Mouse (Mus musculus) ovary, postnatal 36 days (tissue): Measurements from ENCODE around the gene Lrmda.
"Not testable (repeated sequence)": the region's sequence is repeated elsewhere in the genome, so short reads cannot be mapped to it uniquely, and the experiment has no call there.

Experiments used
- DNase-seq: peaks from one replicate; pipeline ENCODE4 v3.0.0; 2022; ENCODE audit warnings: low spot score, mixed read lengths

Gene Lrmda

GRCm38 (mm10) chr14:22587285-22587957, 567.9 kb downstream of the Lrmda start:
- no peak for DNase-seq

GRCm38 (mm10) chr14:22587958-22588296, 568.4 kb downstream of the Lrmda start:
- no peak for DNase-seq

GRCm38 (mm10) chr14:22588394-22588793, 568.9 kb downstream of the Lrmda start:
- not testable (repeated sequence) for DNase-seq

- no peak for DNase-seq
Observed at GRCm38 (mm10) chr14:22589503-22590215, 570.1 kb downstream of the Lrmda start.

- DNase-seq: no peak
Observed at GRCm38 (mm10) chr14:22591186-22591585, 571.7 kb downstream of the Lrmda start.

GRCm38 (mm10) chr14:22597508-22597907, 578.0 kb downstream of the Lrmda start:
- no peak for DNase-seq

- no peak for DNase-seq
Observed at GRCm38 (mm10) chr14:22598638-22599037, 579.1 kb downstream of the Lrmda start.

GRCm38 (mm10) chr14:22600166-22600565, 580.7 kb downstream of the Lrmda start:
- DNase-seq: no peak

- DNase-seq: no peak
Observed at GRCm38 (mm10) chr14:22602308-22602707, 582.8 kb downstream of the Lrmda start.

GRCm38 (mm10) chr14:22608599-22608998, 589.1 kb downstream of the Lrmda start:
- DNase-seq: no peak

- no peak for DNase-seq
Observed at GRCm38 (mm10) chr14:22609261-22610245, 590.0 kb downstream of the Lrmda start.

- DNase-seq: no peak
Observed at GRCm38 (mm10) chr14:22611011-22611410, 591.5 kb downstream of the Lrmda start.

GRCm38 (mm10) chr14:22620191-22620590, 600.7 kb downstream of the Lrmda start:
- DNase-seq: no peak

GRCm38 (mm10) chr14:22621941-22622340, 602.4 kb downstream of the Lrmda start:
- no peak for DNase-seq

- no peak for DNase-seq
Observed at GRCm38 (mm10) chr14:22627105-22627829, 607.8 kb downstream of the Lrmda start.

GRCm38 (mm10) chr14:22630361-22630867, 610.9 kb downstream of the Lrmda start:
- no peak for DNase-seq

- DNase-seq: no peak
Observed at GRCm38 (mm10) chr14:22633612-22634011, 614.1 kb downstream of the Lrmda start.

GRCm38 (mm10) chr14:22643494-22643893, 624.0 kb downstream of the Lrmda start:
- DNase-seq: no peak

- DNase-seq: no peak
Observed at GRCm38 (mm10) chr14:22647879-22648611, 628.5 kb downstream of the Lrmda start.

- no peak for DNase-seq
Observed at GRCm38 (mm10) chr14:22649411-22649911, 629.9 kb downstream of the Lrmda start.
